Mouse (Mus musculus): ENCODE data around the gene Psmg1. TPM values are rescaled to one million over a fixed set of nuclear protein-coding genes. Genes with fewer than 3 reads are reported as not detected.
"Not testable (repeated sequence)": the region's sequence is repeated elsewhere in the genome, so short reads cannot be mapped to it uniquely, and the experiment has no call there.

Psmg1 gene
- polyA plus RNA-seq (2012; rRNA removed): 43.5 and 48.8 TPM in 2 replicates

- peak; percentile 98 for DNase-seq (ENCODE audit: low read depth)
- TF ChIP-seq CTCF (IDR thresholded peaks at IDR 0.05; ENCODE audit: borderline replicate concordance, extremely low read depth, insufficient read depth, insufficient read length) (no peak), POLR2A (IDR thresholded peaks at IDR 0.05; ENCODE audit: borderline replicate concordance, extremely low read depth, insufficient read depth, insufficient read length, poor library complexity, severe bottlenecking) (peak; percentile 88)
These were observed at the start of gene Psmg1 for GRCm38 (mm10) chr16:95990462-95991121. Gene Psmg1 (minus strand): TSS chr16:95990960.

- peak; percentile 65 for DNase-seq (ENCODE audit: low read depth)
These were observed 48.8 kb upstream of the Psmg1 start for GRCm38 (mm10) chr16:96039538-96039937.

GRCm38 (mm10) chr16:96034473-96034872 lies 43.7 kb upstream of the Psmg1 start:
- no peak for TF ChIP-seq POLR2A (IDR thresholded peaks at IDR 0.05; ENCODE audit: borderline replicate concordance, extremely low read depth, insufficient read depth, insufficient read length, poor library complexity, severe bottlenecking)
- no peak for TF ChIP-seq CTCF (IDR thresholded peaks at IDR 0.05; ENCODE audit: borderline replicate concordance, extremely low read depth, insufficient read depth, insufficient read length)

More at GRCm38 (mm10) chr16:96039538-96039937, 48.8 kb upstream of the Psmg1 start:
- no peak for TF ChIP-seq POLR2A (IDR thresholded peaks at IDR 0.05; ENCODE audit: borderline replicate concordance, extremely low read depth, insufficient read depth, insufficient read length, poor library complexity, severe bottlenecking)

GRCm38 (mm10) chr16:96032368-96033043 lies 41.7 kb upstream of the Psmg1 start:
- no peak for DNase-seq (ENCODE audit: low read depth)
- TF ChIP-seq POLR2A (IDR thresholded peaks at IDR 0.05; ENCODE audit: borderline replicate concordance, extremely low read depth, insufficient read depth, insufficient read length, poor library complexity, severe bottlenecking) (no peak), CTCF (IDR thresholded peaks at IDR 0.05; ENCODE audit: borderline replicate concordance, extremely low read depth, insufficient read depth, insufficient read length) (no peak)

More at GRCm38 (mm10) chr16:96034473-96034872, 43.7 kb upstream of the Psmg1 start:
- no peak for DNase-seq (ENCODE audit: low read depth)

GRCm38 (mm10) chr16:96030476-96031102 lies 39.8 kb upstream of the Psmg1 start:
- peak; percentile 43; the same call in 1 of the 2 replicates for TF ChIP-seq CTCF (IDR thresholded peaks at IDR 0.05; ENCODE audit: borderline replicate concordance, extremely low read depth, insufficient read depth, insufficient read length)
- TF ChIP-seq POLR2A (IDR thresholded peaks at IDR 0.05; ENCODE audit: borderline replicate concordance, extremely low read depth, insufficient read depth, insufficient read length, poor library complexity, severe bottlenecking): no peak
- peak; percentile 2 for DNase-seq (ENCODE audit: low read depth)

- TF ChIP-seq POLR2A (IDR thresholded peaks at IDR 0.05; ENCODE audit: borderline replicate concordance, extremely low read depth, insufficient read depth, insufficient read length, poor library complexity, severe bottlenecking): no peak
- DNase-seq (ENCODE audit: low read depth): no peak
These were observed 35.5 kb upstream of the Psmg1 start for GRCm38 (mm10) chr16:96026256-96026655.

GRCm38 (mm10) chr16:96025244-96025643 lies 34.5 kb upstream of the Psmg1 start:
- DNase-seq (ENCODE audit: low read depth): no peak

GRCm38 (mm10) chr16:96021045-96021444 lies 30.3 kb upstream of the Psmg1 start:
- no peak for TF ChIP-seq POLR2A (IDR thresholded peaks at IDR 0.05; ENCODE audit: borderline replicate concordance, extremely low read depth, insufficient read depth, insufficient read length, poor library complexity, severe bottlenecking)
- TF ChIP-seq CTCF (IDR thresholded peaks at IDR 0.05; ENCODE audit: borderline replicate concordance, extremely low read depth, insufficient read depth, insufficient read length): no peak
- DNase-seq (ENCODE audit: low read depth): no peak

More at GRCm38 (mm10) chr16:96025244-96025643, 34.5 kb upstream of the Psmg1 start:
- no peak for TF ChIP-seq POLR2A (IDR thresholded peaks at IDR 0.05; ENCODE audit: borderline replicate concordance, extremely low read depth, insufficient read depth, insufficient read length, poor library complexity, severe bottlenecking)
- peak; percentile 12; the same call in 1 of the 2 replicates for TF ChIP-seq CTCF (IDR thresholded peaks at IDR 0.05; ENCODE audit: borderline replicate concordance, extremely low read depth, insufficient read depth, insufficient read length)

- DNase-seq (ENCODE audit: low read depth): not testable (repeated sequence)
These were observed 18.4 kb upstream of the Psmg1 start for GRCm38 (mm10) chr16:96009124-96009523.

- not testable (repeated sequence) for DNase-seq (ENCODE audit: low read depth)
These were observed 13.5 kb upstream of the Psmg1 start for GRCm38 (mm10) chr16:96004278-96004677.

GRCm38 (mm10) chr16:95999291-95999690 lies 8.5 kb upstream of the Psmg1 start:
- DNase-seq (ENCODE audit: low read depth): no peak
- no peak for TF ChIP-seq POLR2A (IDR thresholded peaks at IDR 0.05; ENCODE audit: borderline replicate concordance, extremely low read depth, insufficient read depth, insufficient read length, poor library complexity, severe bottlenecking)
- TF ChIP-seq CTCF (IDR thresholded peaks at IDR 0.05; ENCODE audit: borderline replicate concordance, extremely low read depth, insufficient read depth, insufficient read length): no peak

- TF ChIP-seq CTCF (IDR thresholded peaks at IDR 0.05; ENCODE audit: borderline replicate concordance, extremely low read depth, insufficient read depth, insufficient read length) (no peak), POLR2A (IDR thresholded peaks at IDR 0.05; ENCODE audit: borderline replicate concordance, extremely low read depth, insufficient read depth, insufficient read length, poor library complexity, severe bottlenecking) (no peak)
- no peak for DNase-seq (ENCODE audit: low read depth)
These were observed 5.4 kb upstream of the Psmg1 start for GRCm38 (mm10) chr16:95996156-95996555.

- DNase-seq (ENCODE audit: low read depth): not testable (repeated sequence)
These were observed 3.8 kb upstream of the Psmg1 start for GRCm38 (mm10) chr16:95994576-95994975.

Measured in brain, embryonic 14.5 days (tissue).